Mouse (Mus musculus) left cerebral cortex, adult 11 months (tissue): ENCODE results near the gene Kdm5a.

ENCODE experiments used
- DNase-seq: peaks from one replicate; pipeline ENCODE4 v3.0.0; 2022; ENCODE audit warnings: low spot score

The Kdm5a gene

DNA sequence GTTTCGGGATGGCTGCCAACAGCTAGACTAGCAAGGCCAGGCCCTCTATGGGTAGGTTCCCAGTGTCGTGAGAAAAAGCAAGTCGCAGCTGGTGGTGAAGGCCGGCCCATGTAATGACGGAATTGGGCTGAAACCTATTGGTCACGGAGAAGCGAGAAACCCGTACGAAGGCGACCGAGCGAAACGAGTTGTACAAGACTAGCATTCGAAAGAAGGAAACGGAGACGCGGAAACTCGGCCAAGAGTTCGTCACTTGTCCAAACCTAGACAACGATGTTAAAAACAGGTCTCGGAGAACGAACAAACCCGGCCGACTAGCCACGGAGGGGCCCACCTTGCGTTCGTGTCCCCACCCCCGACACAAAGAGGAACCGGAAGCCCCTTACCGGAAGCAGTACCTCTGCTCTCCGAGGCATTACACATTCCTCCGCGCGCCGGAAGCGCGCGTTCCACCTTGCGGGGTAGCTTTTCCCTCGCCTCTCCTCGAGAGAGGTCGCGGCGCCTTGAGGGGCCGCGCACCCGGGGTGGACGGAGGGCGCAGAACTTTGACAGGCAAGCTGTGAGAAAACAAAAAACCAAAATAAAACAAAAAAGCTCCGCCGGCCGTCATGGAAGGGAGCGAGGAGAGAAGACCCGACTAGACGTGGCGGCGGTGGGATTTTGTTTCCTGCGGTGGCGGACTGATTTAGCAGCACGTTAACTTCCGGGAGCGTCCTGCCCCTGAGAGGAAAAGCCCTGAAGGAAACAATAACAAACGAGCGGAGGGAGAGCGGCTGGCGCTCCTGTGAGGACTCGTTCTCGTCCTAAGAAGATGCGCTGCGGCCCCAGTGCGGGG is at the start of gene Kdm5a, which contains the start of gene Ccdc77:
Gene Kdm5a (plus strand): TSS at position 437 of the 835 bp plus-strand sequence.
Gene Ccdc77 (minus strand): TSS at position 687 of the 835 bp plus-strand sequence.
- peak; percentile 90 for DNase-seq

DNA sequence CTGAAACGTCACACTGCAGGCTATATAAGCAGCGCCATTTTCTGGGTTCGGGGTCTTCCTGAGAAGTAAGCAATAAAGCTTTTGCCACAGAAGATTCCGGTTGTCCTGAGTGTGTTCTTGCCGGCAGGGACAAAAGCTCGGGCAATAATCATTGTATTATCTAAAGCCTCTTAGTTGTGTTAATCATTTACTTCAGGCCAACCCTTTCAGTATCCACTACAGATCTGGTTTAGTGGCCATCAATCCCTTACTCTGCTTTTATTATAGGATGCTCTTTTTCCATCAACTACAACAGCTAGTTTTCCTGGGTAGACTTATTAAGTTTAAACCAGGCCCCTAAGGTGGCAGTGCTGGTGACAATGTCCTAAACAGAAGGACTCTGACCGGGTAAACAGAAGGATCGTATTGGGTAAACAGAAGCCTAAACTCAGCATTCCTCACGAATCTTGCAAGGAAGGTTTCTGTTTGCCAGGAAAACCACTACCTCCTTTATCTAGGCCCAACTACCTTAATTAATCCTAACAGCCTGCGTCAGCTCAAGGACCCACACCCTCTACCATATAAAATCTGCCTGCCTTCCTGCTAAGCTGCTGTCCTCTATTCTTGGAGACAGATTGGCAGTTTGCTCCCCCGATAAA is 45.5 kb upstream of the Kdm5a start:
- DNase-seq, result no peak

DNA sequence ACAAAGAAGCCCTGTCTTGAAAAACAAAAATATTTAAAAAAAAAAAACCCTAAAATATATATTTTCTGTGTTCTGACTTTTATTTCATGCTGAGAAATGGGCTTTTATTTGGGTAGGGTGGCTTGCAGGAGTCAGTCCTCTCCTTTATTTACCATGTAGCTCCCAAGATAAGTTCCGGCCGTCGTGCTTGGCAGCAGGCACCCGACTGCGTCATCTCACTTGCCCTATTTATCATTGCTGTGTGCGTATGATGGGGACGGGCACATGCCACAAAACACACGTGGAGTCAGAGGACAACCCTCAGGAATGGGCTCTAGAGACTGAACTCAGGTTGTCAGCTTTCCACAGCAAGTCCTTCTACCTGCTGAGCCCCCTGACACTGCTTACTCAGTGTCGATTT is 44.8 kb upstream of the Kdm5a start:
- no peak for DNase-seq

DNA sequence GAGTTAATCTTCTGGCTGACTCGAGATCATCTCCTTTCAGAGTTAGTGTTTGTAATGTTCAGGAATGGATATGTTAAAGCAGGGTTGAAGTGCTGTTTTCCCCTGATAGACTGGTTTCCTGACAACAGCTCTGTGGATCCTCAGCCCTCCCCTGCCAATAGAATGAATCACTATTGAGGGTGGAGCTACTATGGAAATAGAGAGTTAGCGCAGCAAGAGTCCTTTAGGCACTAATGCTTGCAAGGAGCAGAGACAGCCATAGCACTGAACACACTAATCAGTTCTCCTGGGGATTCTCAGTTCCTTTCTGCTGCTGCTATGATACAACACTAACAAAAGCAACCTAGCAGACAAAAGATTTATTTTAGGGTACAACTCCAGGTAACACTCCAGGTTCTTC is 43.6 kb upstream of the Kdm5a start:
- no peak for DNase-seq

DNA sequence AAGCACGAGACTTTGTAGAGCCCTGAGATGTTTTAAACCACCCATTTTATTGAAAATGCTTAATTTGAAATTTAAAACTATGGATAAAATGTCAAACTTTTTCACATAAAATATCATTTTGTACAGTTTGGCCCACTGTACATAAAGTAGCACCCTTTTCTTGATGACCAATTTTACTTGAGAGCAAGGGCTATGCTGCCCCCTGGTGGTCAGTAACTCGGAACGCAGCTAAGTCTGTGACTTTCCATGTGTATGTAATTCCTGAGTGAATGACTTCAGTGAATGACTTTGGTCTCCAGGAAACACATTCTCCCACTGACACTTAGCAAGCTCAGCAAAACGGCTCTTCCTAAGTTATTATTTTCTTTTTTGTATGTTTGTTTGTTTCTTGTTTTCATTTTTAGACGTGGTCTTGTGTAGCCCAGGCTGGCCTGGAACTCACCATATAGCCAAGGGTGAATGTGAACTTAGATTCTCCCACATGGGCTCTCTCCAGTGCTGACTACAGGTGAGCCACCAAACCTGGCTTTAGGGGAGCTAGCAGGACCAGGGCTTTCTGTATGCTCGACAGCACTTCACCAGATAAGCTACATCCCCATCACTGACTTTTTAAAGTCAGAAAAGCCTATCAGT is 39.5 kb upstream of the Kdm5a start:
- peak; percentile 35 for DNase-seq

DNA sequence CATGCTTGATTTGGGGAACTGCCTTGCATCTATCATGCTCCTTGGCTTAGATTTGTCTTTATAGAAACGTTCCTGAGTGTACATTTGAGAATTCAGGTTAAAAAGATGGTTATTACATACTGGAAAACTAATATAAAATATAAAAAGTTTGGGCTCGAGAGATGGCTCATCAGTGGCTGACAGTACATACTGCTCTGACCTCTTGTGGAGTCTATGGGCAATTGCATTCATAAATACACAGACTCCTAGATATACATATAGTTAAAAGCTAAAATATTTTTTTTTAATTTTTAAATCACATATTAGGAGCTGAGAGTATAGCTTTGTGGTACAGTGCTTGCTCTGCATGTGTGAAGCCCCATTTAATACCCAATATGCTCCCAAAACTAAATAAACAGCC is 31.6 kb upstream of the Kdm5a start:
- no peak for DNase-seq

DNA sequence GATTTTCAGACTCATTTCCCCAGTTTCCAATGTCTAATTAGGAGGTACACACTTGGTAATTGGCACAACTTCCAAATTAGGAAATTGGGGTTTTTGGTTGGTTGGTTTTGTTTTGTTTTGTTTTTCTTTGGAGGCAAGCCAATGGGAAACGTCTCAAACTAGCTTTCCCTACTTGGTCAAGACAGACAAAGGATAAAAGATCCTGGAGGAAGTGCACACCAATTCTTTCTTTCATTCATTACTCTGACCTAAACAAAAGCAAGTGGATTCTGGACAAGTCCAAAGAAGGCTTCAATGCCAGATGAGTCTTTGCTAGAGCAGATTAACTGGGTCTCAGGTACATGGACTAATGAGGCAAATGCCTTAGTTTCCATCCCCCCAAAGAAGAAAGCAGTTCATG is 19.9 kb upstream of the Kdm5a start:
- DNase-seq, result no peak

DNA sequence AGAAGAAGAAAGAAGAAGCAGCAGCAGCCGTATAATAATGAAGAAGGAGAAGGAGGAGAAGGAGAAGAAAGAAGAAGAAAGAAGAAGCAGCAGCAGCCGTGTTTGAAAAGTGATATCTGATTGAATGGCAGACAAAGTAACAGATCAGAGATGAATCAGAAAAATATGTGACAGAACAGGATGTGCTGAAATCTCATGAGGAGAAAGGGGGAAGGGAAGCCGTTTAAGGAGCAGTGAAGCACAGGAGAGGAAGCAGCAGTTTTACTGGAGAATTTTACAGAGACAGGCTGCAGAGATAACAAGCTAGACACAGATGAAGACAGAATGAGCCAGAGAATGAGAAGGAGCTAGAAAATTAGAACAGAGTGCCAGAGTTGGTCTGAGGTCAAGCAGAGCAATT is 14.9 kb upstream of the Kdm5a start:
- DNase-seq, result no peak

DNA sequence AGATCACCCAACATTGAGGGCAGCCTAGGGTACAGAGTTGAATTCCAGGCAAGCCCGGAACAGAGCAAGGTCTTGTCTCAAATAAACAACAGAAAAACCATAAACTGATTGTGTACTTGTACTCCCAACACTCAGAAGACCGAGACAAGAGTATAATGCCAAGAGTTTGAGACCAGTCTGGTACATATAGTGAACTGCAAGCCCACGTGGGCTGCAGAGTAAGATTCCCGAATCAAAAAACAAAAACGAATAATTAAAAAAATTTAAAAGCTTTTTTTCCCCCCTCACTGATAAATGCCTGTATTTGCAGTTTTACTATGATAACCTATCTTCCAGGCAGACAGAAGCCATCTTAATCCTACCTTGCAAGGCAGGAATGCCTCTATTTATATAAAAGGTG is 7.4 kb upstream of the Kdm5a start:
- DNase-seq, result no peak

DNA sequence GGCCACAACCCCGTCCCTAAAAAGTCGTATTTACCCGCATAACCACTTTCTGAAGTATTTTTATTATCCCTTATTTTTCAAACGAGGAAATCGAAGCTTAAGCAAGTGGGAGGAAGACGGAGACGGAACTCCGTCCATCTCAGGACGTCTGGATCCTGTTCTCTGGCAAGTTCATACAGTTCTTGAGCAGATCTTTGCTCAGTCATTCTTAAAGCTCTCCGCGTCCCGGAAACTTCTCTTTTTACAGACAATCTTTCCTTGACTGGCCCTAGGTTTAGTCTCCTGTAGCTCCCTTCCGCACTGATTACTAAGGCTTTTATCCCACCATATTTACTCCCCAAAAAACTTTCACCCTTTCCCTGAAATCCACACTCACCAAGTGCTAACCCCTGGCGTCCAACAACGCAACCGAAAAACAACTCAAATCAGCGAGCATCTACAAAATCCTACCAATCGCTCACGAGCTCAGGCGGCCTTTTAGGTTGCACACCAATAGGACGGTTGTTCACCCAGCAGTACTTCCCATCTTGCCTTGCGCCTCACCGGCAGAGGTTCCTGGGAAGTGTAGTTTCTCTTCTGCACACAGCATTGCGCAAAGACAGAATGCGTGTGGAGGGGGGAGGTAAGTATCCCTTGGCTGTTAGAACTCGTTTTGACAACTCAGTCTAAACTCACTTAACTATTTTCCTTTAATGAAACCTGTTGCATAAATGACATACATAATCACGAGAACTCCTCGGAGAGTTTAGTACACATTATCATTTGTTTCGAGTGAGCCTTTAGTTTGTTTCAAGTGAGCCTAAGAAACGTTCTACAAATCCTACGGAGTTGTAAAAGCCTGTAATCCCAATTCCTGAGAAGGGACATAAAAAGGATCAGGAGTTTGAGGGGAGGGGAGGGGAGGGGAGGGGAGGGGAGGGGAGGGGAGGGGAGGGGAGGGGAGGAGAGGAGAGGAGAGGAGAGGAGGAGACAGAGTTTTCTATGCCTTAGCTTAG is 6.7 kb upstream of the Kdm5a start:
- peak; percentile 79 for DNase-seq

DNA sequence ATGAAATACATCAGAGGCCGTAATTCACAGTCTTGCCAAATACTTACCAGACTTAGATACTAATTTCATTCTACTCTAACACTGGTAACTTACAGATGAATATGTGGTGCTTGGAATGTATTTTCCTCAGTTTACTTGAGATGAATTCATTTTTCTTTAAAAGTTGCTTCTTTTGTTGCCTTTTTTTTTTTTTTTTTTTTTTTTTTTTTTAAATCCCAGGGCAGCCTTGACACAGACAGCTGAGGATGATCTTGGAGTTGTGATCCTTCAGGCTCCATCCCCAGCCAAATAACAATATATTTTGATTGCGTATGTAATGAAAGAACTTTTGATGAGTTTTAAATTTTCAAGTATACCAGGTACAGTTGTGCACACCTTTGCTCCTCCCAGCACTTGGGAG is 1.8 kb upstream of the Kdm5a start:
- no peak for DNase-seq

DNA sequence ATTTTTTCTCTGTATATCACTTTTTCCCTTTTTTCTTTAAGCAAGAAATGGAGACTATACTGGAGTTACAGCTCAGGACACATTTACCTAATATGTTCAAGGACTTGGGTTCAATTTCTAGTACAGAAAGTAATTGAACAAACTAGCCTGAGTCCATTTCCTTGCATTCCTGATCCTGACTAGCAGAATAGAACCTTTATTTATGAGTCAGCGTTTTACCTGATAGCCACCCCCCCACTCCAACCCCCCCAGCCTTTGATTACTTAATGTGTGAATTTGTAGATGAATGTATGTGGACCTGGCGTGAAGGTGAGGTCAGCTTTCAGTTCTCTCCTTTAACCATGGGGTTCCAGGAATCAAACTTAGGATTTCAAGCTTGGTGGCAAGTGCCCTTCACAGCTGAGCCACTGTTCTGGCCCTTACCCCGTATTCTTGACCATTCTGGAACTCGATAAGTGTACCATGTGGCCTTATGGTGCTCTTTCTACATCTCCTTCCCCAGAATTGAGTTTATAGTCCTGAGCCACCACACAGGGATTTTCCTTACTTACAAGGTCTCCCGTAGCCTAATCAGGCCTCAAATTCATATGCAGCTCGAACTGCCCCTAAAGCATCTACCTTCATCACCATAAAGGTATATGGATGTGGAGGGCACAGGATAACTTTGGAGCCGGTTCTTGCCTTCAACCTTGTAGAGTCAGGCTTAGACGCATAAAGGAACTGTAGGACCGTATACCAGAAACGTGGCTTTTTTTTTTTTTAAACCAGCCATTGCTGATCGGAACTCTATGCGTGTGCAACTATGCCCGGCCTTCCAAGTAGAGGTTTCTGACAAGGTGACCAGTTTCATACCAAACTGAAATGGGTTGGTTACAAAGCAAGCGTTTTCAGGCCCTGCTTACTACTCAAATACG is 893 bp upstream of the Kdm5a start:
- DNase-seq, result no peak

DNA sequence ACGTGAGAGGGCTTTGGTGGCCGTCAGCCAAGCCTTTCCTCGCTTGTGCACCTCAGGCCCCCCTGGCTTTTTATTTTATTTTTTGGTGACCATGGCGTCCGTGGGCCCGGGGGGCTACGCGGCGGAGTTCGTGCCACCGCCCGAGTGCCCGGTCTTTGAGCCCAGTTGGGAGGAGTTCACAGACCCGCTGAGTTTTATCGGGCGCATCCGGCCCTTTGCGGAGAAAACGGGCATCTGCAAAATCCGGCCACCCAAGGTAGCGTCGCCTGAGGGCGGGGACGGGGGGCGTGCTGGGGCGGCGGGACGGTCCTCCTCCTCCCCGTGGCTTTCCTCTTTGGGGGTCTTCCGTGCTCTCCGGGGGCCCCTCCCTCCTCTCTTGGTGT is 590 bp downstream of the Kdm5a start:
- DNase-seq, result no peak

DNA sequence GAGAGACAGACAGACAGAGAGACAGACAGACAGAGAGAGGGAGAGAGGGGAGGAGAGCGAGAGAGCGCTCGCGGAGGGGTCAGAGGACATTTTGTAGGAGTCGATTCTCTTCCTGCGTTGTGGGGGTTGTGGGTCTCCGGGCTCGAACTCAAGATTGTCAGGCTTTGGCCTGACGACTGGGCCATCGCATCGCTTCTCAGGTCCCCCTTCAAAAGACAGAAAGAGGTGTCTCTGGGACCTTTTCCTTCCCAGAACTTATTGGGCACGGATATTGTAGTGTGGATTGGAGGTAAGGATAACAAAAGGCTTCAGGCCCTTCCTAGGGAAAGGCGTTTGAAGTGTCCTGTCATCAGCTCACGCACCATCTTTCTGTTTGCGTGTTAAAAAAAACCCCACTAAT is 1.1 kb downstream of the Kdm5a start:
- no peak for DNase-seq

DNA sequence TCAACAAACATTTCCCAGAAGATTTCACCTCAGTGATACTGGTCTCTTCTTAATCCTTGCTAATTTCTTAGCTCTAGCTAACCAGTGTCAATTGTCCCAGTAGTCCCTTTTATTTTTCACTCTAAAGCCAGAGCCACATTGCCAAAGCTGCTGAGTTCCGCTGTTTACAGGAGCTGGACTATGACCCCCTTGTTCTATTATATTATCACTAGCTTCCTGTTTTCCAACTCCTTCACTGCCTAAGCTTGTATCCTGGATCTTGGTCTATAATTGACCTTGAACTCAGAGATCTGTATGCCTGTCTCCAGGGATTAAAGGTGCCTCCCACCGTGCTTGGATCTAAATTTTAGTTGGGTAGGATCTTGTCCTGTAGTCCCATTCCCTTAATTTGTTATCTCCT is 12.8 kb downstream of the Kdm5a start:
- DNase-seq, result no peak

DNA sequence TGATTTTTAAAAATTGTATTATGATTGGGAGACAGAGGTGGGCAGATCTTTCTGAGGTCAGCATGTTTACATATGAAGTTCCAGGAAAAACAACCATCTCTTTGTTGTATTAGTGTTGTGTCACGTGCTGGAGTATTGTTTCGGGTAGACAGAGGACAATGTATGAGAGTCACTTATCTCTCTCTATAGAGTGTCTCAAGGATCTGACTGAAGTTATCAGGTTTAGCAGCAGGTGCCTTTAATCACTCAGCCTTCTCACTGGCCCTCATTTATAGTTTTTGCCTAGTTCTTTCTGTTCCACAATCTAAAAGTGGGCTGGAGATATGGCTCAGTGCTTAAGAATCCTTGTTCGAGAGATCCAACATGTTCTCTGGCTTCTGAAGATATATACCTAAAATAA is 26.1 kb downstream of the Kdm5a start:
- no peak for DNase-seq

DNA sequence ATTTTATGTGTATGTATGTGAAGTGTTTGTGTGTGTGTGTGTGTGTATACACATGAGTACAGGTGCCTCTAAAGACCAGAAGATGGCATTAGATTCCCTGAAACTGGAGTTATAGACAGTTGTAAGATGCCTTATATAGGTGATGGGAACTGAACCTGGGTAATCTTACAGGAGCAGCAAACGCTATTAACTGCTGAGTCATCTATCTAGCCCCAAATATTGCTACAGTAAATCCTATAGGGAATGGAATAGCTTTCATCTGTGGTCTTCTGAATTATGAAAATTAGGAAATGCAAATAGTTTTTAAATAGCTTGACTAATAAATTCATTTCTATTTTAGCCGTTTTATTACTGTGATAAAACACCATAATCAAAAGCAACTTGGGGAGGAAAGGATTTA is 28.9 kb downstream of the Kdm5a start:
- DNase-seq, result no peak

DNA sequence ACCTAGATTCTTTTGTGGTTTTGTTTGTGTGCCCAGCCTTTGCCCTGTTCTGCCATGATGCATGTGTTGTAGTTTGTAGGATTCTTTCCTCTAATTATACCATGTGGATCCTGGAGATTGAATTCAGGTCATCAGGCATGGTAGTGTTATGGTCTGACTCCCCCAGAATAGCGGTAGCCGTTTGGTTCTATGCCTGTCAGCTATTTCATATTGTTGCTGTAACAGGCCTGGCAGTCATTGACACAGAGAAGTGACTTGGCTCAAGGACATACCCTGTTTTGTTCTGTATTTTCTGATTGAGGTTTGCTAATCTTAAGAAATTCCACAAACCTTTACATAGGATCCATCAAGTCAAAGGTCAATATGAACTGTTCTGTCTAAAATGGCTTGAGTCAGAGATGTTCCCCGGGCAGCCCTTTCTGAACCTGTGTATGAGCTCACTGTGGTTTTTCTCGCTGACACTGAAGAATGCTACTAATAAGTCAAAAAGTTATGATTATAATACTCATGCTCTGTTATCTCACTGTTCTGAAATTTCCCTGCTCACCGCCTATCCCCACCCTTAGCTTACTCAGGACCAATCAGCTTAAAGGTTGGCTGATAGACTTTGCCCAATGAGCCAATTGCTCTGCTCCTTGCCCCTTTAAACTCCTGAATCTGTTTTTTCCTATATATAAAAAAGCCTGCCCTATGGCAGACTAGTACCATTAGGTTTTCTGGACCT is 31.9 kb downstream of the Kdm5a start:
- no peak for DNase-seq

DNA sequence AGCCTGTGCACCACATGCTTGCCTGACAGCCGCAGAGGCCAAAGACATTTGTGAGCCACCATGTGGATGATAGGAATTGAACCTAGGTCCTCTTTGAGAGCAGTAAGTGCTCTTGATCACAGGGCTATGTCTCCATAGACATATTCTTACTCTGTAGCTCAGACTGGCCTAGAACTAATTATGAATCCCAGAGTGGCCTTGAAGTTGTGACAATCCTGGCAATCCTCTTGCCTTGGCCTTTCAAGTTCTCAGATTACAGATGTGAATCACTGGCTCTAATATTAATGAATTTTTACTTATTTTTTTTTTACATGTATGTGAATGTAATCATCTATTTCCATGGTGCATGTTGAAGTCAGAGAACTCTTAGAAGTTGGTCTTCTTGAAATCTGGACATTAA is 40.0 kb downstream of the Kdm5a start:
- DNase-seq, result no peak

DNA sequence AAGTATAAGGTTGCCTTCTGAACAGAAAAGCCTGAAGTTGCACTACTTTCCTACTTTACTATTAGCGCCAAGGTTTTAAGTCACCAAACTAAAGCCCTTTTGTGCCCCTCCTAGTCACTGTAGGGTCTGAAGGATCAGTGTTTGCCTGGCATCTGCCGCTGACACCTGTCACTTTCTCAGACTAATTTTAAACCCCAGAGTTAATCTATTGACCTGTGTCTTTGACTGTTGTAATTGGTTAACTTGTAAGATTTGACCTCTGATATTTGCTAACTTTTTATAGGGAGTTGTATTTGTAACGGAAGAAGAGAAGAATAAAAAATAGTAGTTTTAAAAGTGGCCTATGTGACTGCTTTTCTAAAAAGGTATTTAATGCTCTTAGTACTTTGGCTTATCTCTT is 74.2 kb downstream of the Kdm5a start:
- DNase-seq, result no peak
